ENCODE assay signal across 8 mouse cellular contexts in genomic region chr4:124703406-124703805, GRCm38 (mm10). TPM values are rescaled to one million over a fixed set of nuclear protein-coding genes. Genes with fewer than 3 reads are reported as not detected.
DNase-seq lines count a peak whose midpoint lies in the region; ATAC-seq lines count a peak whose summit lies in the region.

No protein-coding gene starts in this region.

- peak overlapping the region; percentile 43 for H3K9ac ChIP-seq in heart, embryonic 15.5 days

- H3K4me1 ChIP-seq in heart, embryonic 15.5 days (replicated peaks) = peaks cover 61% of the 10 kb centered on the region

- intact Hi-C loops in left cerebral cortex, postnatal 4 days (cut with DNase I) = no loop called here

- no peaks in the 10 kb centered on the region for H3K27me3 ChIP-seq in heart, embryonic 15.5 days

- H3K4me3 ChIP-seq in heart, embryonic 15.5 days = peak overlapping the region; percentile 22; the same call in 1 of the 2 replicates
- peak overlapping the region; percentile 35 for H3K4me3 ChIP-seq in macrophage (ENCODE audit: inconsistent target)

- peak; percentile 26; the same call in 1 of the 2 replicates for ATAC-seq in common myeloid progenitor, adult 5-6 weeks (replicated peaks; ENCODE audit: low read depth, poor library complexity, severe bottlenecking)
- ATAC-seq in heart, embryonic 15.5 days (replicated peaks; ENCODE audit: insufficient number of reproducible peaks, insufficient read depth, low FRiP score, low read depth) = no peak

- peak; percentile 28 to 29 for DNase-seq in kidney, postnatal 4 days
- DNase-seq in kidney, adult 11 months = no peak
- DNase-seq in adipocyte (ENCODE audit: low spot score) = no peak
- no peak for DNase-seq in left cerebral cortex, postnatal 4 days
- no peak for DNase-seq in right cerebral cortex, postnatal 4 days

- peak overlapping the region; percentile 44 for H3K4me2 ChIP-seq in heart, embryonic 15.5 days

- H3K36me3 ChIP-seq in heart, embryonic 15.5 days = peaks cover 3% of the 10 kb centered on the region; the same call in 1 of the 2 replicates
- H3K36me3 ChIP-seq in macrophage (ENCODE audit: inconsistent target) = peaks cover 9% of the 10 kb centered on the region; the same call in 1 of the 2 replicates

- peaks cover 65% of the 10 kb centered on the region for H3K79me2 ChIP-seq in macrophage (ENCODE audit: inconsistent target)

- H3K27ac ChIP-seq in heart, embryonic 15.5 days = peak overlapping the region; percentile 91
- peak overlapping the region; percentile 99 for H3K27ac ChIP-seq in macrophage

- H3K9me3 ChIP-seq in heart, embryonic 15.5 days (replicated peaks) = no peaks in the 10 kb centered on the region

- WGBS in heart, embryonic 15.5 days = 19% methylated on average over 2 of the region's 2 CpGs
- 8% methylated on average over 2 of the region's 2 CpGs for WGBS in macrophage (ENCODE audit: missing documents)

RNA-seq across cellular contexts. Expression of gene Fhl3, which starts 2.9 kb away (rescaled TPM):
- total RNA-seq in common myeloid progenitor, adult 5-6 weeks (2017) = 4.1 and 5.3 TPM in 2 replicates
- polyA plus RNA-seq in heart, embryonic 15.5 days (2015; fragmentation: Nextera tagmentation; extraction: Ambion mirVana) = 6.2 and 7.5 TPM in 2 replicates
- total RNA-seq in macrophage (2018; cell fraction: chromatin; rRNA removed) = 100 to 1,000 TPM in 5 of 26 experiments, 10 to 100 TPM in 21; 19.4 to 246 (median 86.4) TPM
- 100 to 1,000 TPM in 1 of 26 experiments, 10 to 100 TPM in 25; 25.7 to 105 (median 54.7) TPM for total RNA-seq in macrophage (2018; cell fraction: cytosol; rRNA removed)
- total RNA-seq in macrophage (2018; cell fraction: nucleus; rRNA removed) = 100 to 1,000 TPM in 5 of 26 experiments, 10 to 100 TPM in 21; 31.8 to 142 (median 70.6) TPM
- 24.2 to 70.3 TPM (median 28.8 TPM) in 3 replicates for polyA plus RNA-seq in macrophage (2018)
- total RNA-seq in left cerebral cortex, postnatal 4 days (2021) = 1 to 10 TPM; 4.3 to 4.9 TPM

RNA-seq across cellular contexts. Expression of gene Utp11, which starts 10.0 kb away (rescaled TPM):
- 86.8 and 98.8 TPM in 2 replicates for total RNA-seq in common myeloid progenitor, adult 5-6 weeks (2017)
- 42.6 and 47.5 TPM in 2 replicates for polyA plus RNA-seq in heart, embryonic 15.5 days (2015; fragmentation: Nextera tagmentation; extraction: Ambion mirVana)
- 100 to 1,000 TPM in 1 of 26 experiments, 10 to 100 TPM in 25; 12.1 to 101 (median 51.8) TPM for total RNA-seq in macrophage (2018; cell fraction: chromatin; rRNA removed)
- 10 to 100 TPM; 24.9 to 44.6 (median 33.0) TPM for total RNA-seq in macrophage (2018; cell fraction: cytosol; rRNA removed)
- total RNA-seq in macrophage (2018; cell fraction: nucleus; rRNA removed) = 10 to 100 TPM; 11.1 to 53.3 (median 29.8) TPM
- 32.1 to 58.7 TPM (median 57.7 TPM) in 3 replicates for polyA plus RNA-seq in macrophage (2018)
- 10 to 100 TPM; 16.5 to 20.2 TPM for total RNA-seq in left cerebral cortex, postnatal 4 days (2021)

RNA-seq across cellular contexts. Expression of gene Sf3a3, which starts 11.2 kb away (rescaled TPM):
- 162 and 189 TPM in 2 replicates for total RNA-seq in common myeloid progenitor, adult 5-6 weeks (2017)
- polyA plus RNA-seq in heart, embryonic 15.5 days (2015; fragmentation: Nextera tagmentation; extraction: Ambion mirVana) = 73.6 and 86.5 TPM in 2 replicates
- 10 to 100 TPM; 29.3 to 87.9 (median 60.7) TPM for total RNA-seq in macrophage (2018; cell fraction: chromatin; rRNA removed)
- 10 to 100 TPM; 30.9 to 47.9 (median 40.8) TPM for total RNA-seq in macrophage (2018; cell fraction: cytosol; rRNA removed)
- total RNA-seq in macrophage (2018; cell fraction: nucleus; rRNA removed) = 10 to 100 TPM; 20.8 to 65.4 (median 32.2) TPM
- polyA plus RNA-seq in macrophage (2018) = 38.3 to 63.8 TPM (median 62.7 TPM) in 3 replicates
- total RNA-seq in left cerebral cortex, postnatal 4 days (2021) = 10 to 100 TPM; 45.9 to 47.3 TPM

RNA-seq across cellular contexts. Expression of gene Inpp5b, which starts 38.2 kb away (rescaled TPM):
- total RNA-seq in common myeloid progenitor, adult 5-6 weeks (2017) = 32.2 and 50.2 TPM in 2 replicates
- 13.7 and 15.5 TPM in 2 replicates for polyA plus RNA-seq in heart, embryonic 15.5 days (2015; fragmentation: Nextera tagmentation; extraction: Ambion mirVana)
- total RNA-seq in macrophage (2018; cell fraction: chromatin; rRNA removed) = 100 to 1,000 TPM in 8 of 26 experiments, 10 to 100 TPM in 18; 21.2 to 240 (median 86.4) TPM
- 10 to 100 TPM; 14.1 to 43.3 (median 24.3) TPM for total RNA-seq in macrophage (2018; cell fraction: cytosol; rRNA removed)
- 100 to 1,000 TPM in 3 of 26 experiments, 10 to 100 TPM in 23; 23.7 to 144 (median 56.6) TPM for total RNA-seq in macrophage (2018; cell fraction: nucleus; rRNA removed)
- 20.2 to 23.6 TPM (median 22.9 TPM) in 3 replicates for polyA plus RNA-seq in macrophage (2018)
- 10 to 100 TPM; 30.4 to 33.6 TPM for total RNA-seq in left cerebral cortex, postnatal 4 days (2021)

RNA-seq across cellular contexts. Expression of gene Pou3f1, which starts 46.8 kb away (rescaled TPM):
- not detected in 2 replicates for total RNA-seq in common myeloid progenitor, adult 5-6 weeks (2017)
- 0.14 and 0.15 TPM in 2 replicates for polyA plus RNA-seq in heart, embryonic 15.5 days (2015; fragmentation: Nextera tagmentation; extraction: Ambion mirVana)
- total RNA-seq in macrophage (2018; cell fraction: chromatin; rRNA removed) = 1 to 10 TPM in 11 of 26 experiments, under 1 TPM in 13, not detected in 2; 0.25 to 4.4 (median 0.90) TPM
- total RNA-seq in macrophage (2018; cell fraction: cytosol; rRNA removed) = 10 to 100 TPM in 2 of 26 experiments, 1 to 10 TPM in 20, under 1 TPM in 4; 0.86 to 14.3 (median 2.7) TPM
- total RNA-seq in macrophage (2018; cell fraction: nucleus; rRNA removed) = 10 to 100 TPM in 9 of 26 experiments, 1 to 10 TPM in 11, under 1 TPM in 6; 0.48 to 20.4 (median 5.9) TPM
- 0.49 to 1.1 TPM (median 0.70 TPM) in 3 replicates for polyA plus RNA-seq in macrophage (2018)
- 10 to 100 TPM; 42.4 to 52.0 TPM for total RNA-seq in left cerebral cortex, postnatal 4 days (2021)

Comparison
In these comparisons a context has a peak if more than half of its experiments do, and no peak if none do; other contexts are left out.
1. DNase-seq: peak in kidney, postnatal 4 days (2 of 2); none in kidney, adult 11 months (single experiment), adipocyte (single experiment), left cerebral cortex, postnatal 4 days (single experiment) and right cerebral cortex, postnatal 4 days (single experiment).